Mouse (Mus musculus) adrenal gland, adult 8-10 months (tissue): ENCODE data around the gene Gm49366. TPM values are rescaled to one million over a fixed set of nuclear protein-coding genes. Genes with fewer than 3 reads are reported as not detected.
"Not testable (repeated sequence)": the region's sequence is repeated elsewhere in the genome, so short reads cannot be mapped to it uniquely, and the experiment has no call there.

ENCODE experiments used
- DNase-seq: peaks from one replicate; pipeline ENCODE4 v3.0.0; 2022
- total RNA-seq, 4 experiments: library from RNA; stranded (reverse); gene quantifications; 2 replicates each; pipeline ENCODE4 v1.2.4; 2022

The Gm49366 gene
- total RNA-seq, 4 experiments from 2014 or later = 1.2 TPM; not detected in 3

DNA sequence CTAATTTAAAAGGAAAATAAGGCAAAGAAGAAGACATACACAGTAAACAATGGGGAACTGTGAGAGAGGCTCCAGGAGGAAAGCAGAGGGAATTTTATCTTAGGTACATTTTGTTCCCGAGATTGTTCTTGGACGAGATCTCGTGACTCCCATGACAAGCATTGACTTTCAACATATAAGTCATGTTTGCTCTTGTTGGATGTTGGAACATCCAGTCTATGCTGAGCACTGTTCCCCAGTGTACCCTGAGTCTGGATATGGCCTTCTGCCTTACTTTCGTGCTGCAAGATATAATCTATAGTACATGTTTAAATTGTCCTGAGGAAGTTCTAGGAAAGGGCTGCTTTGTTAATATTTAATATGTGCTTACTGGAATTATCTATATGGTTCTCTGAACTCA, 45.8 kb downstream of the Gm49366 start:
- no peak for DNase-seq

DNA sequence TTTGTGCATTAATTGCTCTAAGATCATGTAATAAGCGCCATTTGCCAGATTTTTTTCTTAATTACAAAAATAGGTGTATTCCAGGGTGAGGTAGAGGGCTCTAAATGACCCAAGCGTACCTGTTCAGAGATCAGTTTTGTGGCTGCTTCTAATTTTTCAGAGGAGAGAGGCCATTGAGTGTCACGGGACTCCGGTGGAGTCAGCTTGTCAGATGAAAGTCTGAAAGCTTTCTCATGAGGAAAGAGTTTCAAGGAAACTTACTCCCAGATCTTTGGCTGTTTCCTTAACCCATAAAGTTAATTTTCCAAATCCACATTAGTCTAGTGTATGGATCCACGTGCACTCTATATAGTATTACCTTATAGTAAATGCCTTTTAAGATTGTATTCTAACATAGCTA, 55.9 kb downstream of the Gm49366 start:
- DNase-seq = not testable (repeated sequence)

- no peak for DNase-seq
Observed at GRCm38 (mm10) chr12:84099605-84100004, 60.9 kb downstream of the Gm49366 start.

DNA sequence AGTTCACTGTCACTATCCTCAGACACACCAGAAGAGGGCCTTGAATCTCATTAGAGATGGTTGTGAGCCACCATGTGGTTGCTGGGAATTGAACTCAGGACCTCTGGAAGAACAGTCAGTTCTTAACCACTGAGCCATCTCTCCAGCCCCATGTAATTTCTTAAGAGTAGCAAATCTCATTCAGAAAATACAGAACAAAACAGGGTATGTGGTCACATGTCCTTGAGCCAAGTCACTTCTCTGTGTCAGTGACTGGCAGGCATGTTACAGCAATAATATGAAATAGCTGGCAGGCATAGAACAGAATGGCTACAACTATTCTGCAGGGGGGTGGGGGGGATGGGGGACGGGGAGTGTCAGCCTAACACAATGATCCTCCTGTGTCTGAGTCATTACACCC, 61.3 kb downstream of the Gm49366 start:
- no peak for DNase-seq

- DNase-seq = peak; percentile 18
Observed at GRCm38 (mm10) chr12:84100604-84101492, 62.1 kb downstream of the Gm49366 start, which contains the start of gene Acot6. Gene Acot6 (plus strand): TSS chr12:84100654.

- no peak for DNase-seq
Observed at GRCm38 (mm10) chr12:84101493-84101845, 62.7 kb downstream of the Gm49366 start.

- no peak for DNase-seq
Observed at GRCm38 (mm10) chr12:84107012-84107411, 68.3 kb downstream of the Gm49366 start.

DNA sequence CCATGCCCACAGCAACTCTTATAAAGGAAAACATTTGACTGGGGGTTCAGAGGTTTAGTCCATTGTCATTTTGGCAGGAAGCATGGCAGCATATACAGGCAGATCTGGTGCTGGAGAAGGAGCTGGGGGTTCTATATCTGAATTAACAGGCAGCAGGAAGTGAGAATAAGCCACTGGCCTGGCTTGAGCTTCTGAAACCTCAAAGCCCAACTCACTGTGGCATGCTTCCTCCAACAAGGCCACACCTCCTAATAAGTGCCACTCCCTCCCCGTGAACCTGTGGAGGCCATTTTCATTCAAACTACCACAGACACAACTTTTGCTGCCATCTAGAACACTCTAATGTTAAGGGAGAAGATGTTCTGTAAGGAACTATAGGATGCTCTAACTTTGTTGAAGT, 69.0 kb downstream of the Gm49366 start:
- no peak for DNase-seq

Other genes with a start within 250 kb of the Gm49366 start
- 10 to 100 TPM; 42.0 to 62.1 (median 55.7) TPM for gene Numb, start 117.0 kb upstream of the Gm49366 start, total RNA-seq
- 10 to 100 TPM in 3 of 4 experiments, 1 to 10 TPM in 1; 9.3 to 16.9 (median 15.6) TPM for gene Riox1, start 88.3 kb upstream of the Gm49366 start, total RNA-seq
- gene Heatr4, start 54.1 kb upstream of the Gm49366 start, total RNA-seq = not detected
- 10 to 100 TPM; 16.1 to 33.1 (median 23.3) TPM for gene Acot2, start 51.1 kb upstream of the Gm49366 start, total RNA-seq
- 10 to 100 TPM in 3 of 4 experiments, 1 to 10 TPM in 1; 4.8 to 15.3 (median 12.3) TPM for gene Acot1, start 29.4 kb upstream of the Gm49366 start, total RNA-seq
- 1 to 10 TPM in 2 of 4 experiments, under 1 TPM in 2; 0.56 to 3.5 (median 1.7) TPM for gene Acot4, start 556 bp upstream of the Gm49366 start, total RNA-seq
- gene Acot3, start 13.2 kb downstream of the Gm49366 start, total RNA-seq = 1 to 10 TPM in 1 of 4 experiments, under 1 TPM in 1, not detected in 2; 0.29 to 2.8 TPM
- gene Acot5, start 30.4 kb downstream of the Gm49366 start, total RNA-seq = under 1 TPM in 2 of 4 experiments, not detected in 2; 0.23 to 0.49 TPM
- gene Acot6, start 61.7 kb downstream of the Gm49366 start, total RNA-seq = 1 to 10 TPM; 6.0 to 8.1 (median 7.0) TPM
- gene Dnal1, start 75.4 kb downstream of the Gm49366 start, total RNA-seq = 10 to 100 TPM; 14.9 to 30.8 (median 22.0) TPM
- under 1 TPM; 0.09 to 0.56 (median 0.35) TPM for gene Pnma1, start 109.6 kb downstream of the Gm49366 start, total RNA-seq
- gene Elmsan1, start 179.9 kb downstream of the Gm49366 start, total RNA-seq = 10 to 100 TPM; 21.2 to 31.2 (median 27.3) TPM
- 10 to 100 TPM; 58.2 to 83.0 (median 73.1) TPM for gene Ptgr2, start 246.3 kb downstream of the Gm49366 start, total RNA-seq